Mouse (Mus musculus) MN1 (cell line): Measurements from ENCODE around the gene Actr1b.

Experiments used
- DNase-seq: peaks from one replicate; pipeline ENCODE4 v3.0.0-alpha.2; 2016; ENCODE audit warnings: low spot score

The Actr1b gene

DNA sequence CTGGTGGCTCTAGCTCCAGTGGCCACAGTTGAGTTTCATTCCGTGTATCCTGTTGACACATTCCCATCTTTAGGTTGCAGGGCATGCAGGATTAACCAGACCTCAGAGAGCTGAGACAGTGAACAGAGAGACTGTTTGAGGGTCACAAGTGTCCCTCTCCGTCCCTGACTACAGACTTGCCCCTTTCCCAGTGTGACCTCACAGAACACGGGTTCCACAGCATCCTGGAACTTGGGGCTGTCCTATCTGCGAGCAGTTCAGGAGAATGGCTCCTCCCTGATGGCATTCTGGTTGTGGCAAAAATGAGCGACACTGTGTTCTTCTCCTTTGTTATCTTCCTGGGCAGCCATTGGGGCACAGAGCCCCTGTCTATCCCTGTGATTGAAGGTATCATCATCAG is at the start of gene Actr1b:
Actr1b (minus strand) TSS at position 112 of the 400 bp plus-strand sequence.
- DNase-seq: no peak

DNA sequence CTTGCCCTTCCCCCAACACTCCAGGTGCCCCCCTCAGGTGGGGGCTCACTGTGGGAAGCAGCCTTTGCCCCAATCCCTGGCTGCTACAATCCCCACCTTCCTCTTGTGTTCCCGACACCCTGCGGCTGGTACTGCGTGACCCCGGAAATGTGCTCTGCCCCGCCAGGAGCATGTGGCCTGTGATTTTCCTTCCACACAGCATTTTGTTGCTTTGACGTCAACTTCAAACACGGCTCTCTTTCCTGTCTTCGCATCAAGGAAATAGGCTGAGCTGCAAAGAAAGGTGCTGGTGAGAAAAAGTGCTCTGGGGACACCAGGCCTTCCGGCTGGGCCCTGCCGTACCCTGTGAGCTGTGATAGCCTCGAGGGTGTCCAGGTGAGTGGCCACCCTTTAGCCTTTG is 47.3 kb upstream of the Actr1b start, which contains the start of gene Zap70:
Zap70 (plus strand) TSS at position 231 of the 400 bp plus-strand sequence.
- no peak for DNase-seq

DNA sequence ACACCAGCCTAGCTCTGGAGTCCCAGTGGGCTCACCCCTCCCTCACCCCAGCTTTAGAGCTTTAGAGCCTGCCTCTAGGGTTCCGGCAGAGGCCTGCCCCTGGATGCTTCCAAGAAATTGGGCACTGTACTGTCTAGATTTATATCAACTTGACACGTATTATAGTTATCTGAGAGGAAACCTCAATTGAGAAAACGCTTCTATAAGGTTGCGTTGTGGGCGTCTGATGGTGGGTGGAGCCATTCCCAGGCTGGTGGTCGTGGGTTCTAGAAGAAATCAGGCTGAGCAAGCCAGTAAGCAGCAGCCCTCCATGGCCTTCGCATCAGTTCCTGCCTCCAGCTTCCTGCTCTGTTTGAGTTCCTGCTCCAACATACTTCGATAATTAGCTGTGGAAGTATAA is 46.8 kb upstream of the Actr1b start:
- no peak for DNase-seq

DNA sequence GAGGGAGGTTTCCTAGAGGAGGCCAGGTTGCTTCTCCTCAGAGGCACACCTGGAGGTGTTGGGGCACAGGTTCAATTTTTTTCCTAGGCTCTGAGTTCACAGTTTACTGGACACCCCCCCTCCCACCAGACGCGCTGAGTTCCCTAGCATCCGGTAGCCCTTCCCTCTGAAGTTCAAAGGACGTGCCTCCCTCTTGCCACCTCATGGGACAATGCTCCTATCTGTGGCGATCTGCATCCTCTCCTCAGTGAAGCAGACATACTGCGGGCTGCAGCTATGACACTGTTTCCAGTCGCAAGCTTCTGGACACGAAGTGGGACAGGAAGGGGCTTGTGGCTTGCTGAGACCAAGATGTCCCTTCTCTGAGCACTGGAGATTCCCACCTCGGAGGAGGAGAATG is 46.2 kb upstream of the Actr1b start:
- DNase-seq: no peak

DNA sequence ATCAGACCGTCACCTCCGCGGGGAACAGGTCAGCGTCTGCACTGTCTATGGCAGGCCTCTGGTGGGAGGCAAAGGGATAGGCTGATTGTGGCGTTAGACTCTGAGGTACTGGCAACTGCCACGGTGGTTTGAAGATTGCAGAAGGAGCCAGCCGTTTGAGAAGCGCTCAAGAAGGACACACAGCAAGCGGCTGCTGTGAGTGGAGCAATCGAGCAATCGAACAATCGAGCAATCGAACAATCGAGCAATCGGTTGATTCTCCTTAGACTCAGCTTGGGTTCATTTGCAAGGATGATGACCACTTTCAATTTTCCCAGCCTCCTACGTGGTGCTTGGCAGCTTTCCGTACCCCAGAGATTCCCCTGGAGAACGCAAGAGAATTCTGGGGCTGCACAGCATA is 44.9 kb upstream of the Actr1b start:
- no peak for DNase-seq

DNA sequence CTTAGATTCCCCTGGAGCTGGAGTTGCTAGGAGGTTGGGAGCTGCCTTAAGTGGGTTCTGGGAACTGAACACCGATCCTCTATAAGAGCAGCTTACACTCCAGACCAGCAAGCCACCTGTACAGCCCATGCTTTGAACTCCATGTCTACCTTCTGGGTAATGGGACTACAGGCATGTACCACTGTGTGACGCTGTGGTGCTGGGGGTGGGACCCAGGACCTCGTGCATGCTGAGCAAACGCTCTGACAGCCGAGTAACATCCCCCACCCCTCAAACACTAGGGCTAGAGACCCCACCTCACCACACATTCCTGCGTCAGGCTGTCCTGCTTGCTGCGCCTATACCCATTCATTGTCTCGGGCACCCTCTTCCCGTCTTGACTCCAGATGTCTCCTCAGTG is 44.3 kb upstream of the Actr1b start:
- DNase-seq: no peak

DNA sequence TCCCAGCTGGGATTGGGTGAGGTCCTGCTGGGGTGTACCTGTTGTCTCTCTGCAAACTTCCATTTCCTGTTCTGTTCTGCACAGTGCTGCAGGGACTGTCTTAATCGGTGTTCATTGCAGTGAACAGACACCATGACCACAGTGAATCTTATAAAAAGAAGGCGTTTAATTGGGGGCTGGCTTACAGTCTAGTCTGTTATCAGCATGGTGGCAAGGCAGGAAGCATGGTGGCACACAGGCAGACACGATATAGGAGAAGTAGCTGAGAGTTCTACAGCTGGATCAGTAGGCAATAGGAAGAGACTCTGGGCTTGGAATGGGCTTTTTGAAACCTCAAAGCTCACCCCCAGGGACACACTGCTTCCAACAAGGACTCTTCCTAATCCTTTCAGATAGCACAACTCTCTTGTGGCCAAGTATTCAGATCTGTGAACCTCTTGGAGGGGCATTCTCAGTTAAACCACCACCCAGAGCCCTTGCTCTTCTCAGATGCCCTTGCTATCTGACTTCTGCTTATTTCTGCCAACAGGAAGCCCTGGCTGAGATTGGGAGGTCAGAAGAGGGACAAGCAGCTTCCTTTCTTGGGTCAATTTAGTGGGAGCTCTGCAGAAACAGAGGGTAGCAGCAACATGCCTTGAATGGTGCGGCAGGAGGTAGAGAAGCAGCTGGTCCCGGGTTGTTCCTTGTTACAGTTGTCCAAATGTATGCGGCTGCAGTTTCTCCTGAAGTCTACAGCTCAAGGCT is 39.9 kb upstream of the Actr1b start:
- DNase-seq: no peak

DNA sequence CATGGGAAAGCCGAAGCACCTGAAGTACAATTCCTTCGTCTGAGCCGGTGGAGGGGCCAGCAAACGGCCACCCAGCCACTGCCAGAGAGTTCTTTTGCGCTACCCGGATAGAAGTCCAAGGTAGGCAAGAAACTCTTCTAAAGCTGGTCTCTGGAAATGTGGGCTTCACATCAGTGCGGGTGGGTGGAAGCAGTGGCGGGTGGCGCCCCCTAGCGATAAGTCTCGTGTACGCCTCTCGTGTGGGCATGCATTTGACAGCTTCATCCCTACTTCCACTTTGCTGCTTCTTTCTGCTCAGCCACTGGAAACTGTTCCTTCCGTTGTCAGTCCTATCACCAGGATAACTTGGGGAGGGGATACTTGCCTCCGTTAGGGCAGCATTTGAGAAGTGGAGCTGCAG is 32.2 kb upstream of the Actr1b start:
- no peak for DNase-seq

DNA sequence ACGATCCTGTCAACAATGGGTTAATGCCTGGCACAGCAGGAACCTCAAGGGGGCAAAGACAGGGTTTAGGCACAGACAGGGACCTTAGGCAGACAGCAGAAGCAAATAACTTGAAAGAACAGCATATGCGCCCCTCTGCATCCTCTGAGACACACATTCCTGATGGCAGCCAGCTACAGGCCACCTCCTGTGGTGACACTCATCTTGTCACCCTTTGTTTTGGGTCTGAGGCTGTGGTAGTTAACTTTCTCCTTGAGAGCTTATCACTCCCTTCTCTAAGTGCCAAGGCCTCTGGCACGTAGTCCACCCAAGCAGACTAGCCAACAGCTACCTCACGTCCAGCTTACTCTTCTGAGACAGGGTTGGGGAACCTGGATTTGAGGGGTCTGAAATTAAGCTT is 31.4 kb upstream of the Actr1b start:
- no peak for DNase-seq

DNA sequence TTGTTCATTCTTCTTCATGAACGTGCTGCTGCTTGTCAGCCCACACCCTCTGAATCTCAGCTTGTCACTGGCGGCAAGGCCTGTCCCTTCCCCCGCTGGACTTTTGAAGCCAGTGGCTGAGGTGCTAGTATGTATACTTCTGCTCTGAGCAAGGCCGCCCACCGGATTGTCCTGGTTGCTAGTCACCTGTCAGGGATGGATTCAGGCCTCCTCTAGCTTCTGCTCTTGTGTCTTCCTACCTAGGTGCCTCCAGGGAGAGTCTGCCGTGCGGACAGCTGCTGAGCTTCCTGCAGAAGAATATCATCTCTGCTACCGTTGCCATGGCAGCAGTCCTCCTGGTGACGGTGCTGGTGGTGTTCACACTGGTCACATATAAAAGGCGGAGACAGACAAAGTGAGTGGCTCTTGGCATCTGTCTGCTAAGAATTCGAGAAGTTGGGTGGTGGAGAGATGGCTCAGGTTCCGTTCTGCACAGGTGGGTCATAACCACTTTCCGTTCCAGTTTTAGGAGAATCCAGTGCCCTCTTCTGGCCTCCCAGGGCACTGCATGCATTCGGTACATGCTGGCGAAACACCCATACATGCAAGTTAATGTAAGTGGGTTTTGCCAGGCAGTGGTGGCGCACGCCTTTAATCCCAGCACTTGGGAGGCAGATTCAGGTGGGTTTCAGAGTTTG is 30.2 kb upstream of the Actr1b start:
- peak; percentile 84 for DNase-seq

DNA sequence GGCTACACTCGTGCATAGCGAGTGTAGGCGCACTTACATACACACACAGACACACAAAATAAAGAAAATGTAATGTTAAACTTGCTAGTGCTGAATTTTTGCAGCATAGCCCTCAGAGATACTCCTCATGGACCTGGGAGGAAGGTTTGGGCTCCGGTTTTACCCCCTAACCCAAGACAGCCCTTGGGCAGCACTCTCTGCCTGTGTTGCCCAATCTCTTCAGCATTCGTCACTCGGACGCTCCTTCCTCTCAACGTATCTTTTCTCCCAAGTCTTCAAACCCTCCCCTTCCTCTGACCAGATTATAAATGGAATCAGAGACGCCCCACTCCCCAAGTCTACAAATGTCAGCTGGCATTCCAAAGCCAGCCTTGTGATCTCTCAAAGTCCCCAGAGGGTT is 28.8 kb upstream of the Actr1b start:
- no peak for DNase-seq

DNA sequence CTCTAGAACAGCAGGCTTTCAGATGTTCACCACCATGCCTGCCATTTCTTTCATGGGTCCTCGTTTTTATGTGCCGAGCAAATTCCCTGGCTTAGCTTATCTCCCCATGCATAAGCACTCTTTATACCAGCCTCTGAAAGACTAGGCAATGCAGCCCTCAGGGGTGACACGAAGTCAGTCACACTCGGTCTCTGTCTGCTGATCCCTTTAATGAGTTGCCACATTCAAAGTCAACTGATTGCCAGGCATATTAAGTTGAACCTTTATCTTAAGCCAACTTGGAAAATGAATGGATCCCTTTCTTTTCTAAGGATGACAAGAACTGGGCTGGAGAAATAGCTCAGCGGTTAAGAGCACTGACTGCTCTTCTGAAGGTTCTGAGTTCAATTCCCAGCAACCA is 25.0 kb upstream of the Actr1b start:
- DNase-seq: no peak

DNA sequence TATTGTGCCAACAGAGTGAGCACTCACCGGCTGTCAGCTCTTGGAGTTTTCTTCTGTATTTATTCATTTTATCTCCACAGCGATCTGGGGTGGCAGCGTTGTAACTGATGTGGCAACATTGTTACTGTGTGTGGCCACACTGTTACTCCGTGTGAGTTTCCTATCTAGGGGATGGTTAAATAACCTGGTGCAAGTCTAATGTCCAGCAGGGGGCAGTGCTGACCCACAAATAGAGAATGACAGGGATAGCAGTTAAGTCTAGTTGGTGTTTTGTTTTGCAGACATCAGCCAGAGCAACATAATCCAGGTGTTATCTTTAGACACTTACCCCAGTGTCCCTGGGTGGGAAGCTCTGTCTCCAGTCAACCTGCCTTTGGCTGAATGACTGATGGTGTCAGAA is 23.1 kb upstream of the Actr1b start:
- DNase-seq: peak; percentile 93

DNA sequence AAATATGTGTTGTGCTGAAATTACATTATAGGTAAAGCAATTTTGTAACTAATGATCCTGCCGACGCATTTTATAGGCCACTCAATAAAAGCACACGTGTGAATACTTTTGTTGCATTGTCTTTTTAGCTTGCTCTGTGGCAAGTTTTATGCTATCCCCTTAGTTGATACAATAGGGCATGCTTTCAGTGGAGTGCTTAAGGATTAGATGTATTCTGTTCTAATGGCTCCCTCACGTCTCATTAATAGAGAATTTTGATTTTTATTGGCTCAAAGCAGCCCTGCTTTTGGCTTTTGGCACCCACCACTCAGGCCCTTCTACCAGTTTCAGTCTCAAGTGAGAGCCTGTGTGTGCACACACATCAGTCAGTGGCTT is 9.8 kb upstream of the Actr1b start:
- no peak for DNase-seq

DNA sequence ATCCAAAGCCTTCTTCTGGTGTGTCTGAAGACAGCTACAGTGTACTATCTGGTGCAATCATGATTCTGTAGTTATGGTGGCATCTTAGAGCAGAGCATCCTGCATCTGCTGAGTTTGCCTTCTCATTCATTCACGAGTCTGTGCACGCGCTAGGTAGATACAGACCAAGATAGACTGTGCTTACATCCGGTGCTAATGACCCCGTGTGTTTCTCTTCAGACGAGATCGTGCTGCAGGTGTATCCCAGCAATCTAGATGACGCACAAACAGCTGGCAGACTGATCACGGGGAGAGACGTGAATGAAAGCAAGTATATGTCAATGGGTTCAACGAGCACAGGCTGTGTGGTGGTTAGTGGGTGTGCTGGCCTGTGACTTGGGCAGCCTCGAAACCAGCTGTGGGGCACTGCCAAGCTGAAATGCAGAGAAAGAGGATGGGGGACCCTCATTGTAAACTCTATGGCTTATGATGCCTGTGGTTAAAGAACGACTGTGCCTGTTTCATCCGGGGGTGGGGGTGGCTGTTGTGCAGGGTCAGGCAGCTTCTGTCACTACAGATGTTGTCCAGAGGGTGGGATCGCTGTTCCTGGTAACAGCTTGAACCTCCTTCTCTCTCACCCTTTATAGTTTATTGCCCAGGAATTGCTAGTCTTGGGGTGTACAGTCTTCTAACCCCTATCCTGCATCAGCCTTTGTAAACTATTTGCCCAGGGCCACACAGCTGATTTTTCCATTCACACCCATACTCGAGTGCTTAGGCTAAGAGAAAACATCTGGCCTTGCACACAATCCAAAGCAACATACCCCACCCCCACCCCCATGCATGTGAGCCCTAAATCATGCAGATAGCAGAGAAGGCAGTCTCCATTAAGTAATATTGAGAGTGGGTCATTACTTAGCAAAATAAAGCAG is 9.2 kb upstream of the Actr1b start:
- no peak for DNase-seq

DNA sequence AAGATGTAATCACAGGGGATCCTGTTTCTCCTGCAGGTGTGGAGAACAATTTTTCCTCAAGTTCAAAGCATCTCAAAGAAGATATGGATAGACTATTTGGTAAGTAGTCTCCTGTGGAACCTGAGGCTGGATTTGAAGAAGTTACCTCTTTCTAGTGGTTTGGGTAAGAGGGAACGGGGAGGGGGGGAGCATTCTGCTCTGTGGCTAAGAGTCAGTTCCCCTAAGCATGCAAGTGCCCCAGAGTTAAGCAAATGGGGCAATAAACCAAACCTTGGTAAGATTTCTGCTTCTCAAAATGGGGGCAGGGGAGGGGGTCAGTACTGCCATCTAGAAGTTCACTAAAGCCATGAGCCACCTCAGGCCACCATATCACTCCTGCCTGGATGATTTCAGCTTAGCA is 4.6 kb upstream of the Actr1b start:
- DNase-seq: no peak

DNA sequence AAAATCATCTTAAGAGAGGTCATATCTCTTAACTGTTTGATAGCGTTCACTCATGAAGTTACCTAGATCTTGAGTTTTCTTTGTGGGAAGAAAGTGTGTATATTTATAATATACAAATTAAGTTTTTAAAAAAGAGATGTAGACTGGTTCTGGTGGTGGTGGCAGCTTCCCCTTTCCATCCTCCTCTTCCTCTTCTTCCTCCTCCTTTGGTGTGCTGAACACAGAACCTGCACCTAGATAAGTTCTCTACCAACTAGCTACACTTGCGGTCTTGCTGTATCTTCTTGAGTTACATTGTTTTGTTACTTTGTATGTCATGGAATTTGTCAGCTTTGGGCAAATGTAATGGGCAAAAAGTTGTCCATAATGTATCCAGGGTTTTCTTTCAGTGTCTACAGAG is 3.1 kb downstream of the Actr1b start:
- DNase-seq: no peak

DNA sequence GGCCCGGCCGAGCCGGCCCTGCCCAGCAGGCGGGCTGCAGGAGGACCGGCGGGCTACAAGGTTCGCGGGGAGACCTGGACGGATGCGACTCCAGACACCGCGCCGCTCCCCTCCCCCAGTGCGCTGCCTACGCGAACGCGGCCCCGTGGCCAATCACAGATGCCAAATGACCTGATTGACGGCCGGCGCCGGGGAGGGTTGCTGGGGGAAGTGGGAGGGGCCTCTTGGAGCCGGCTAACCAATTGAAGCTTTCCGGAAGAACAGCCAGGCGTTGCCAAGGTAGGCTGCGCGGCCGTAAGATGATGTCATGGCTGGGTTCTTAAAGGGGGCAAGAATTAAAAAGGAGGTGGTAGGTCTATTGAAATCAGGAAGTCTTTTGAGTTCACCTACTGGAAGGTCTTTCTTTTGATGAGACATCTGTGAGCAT is 4.4 kb downstream of the Actr1b start, which contains the start of gene 4933424G06Rik:
4933424G06Rik (plus strand) TSS at position 296 of the 427 bp plus-strand sequence.
- peak; percentile 99 for DNase-seq

DNA sequence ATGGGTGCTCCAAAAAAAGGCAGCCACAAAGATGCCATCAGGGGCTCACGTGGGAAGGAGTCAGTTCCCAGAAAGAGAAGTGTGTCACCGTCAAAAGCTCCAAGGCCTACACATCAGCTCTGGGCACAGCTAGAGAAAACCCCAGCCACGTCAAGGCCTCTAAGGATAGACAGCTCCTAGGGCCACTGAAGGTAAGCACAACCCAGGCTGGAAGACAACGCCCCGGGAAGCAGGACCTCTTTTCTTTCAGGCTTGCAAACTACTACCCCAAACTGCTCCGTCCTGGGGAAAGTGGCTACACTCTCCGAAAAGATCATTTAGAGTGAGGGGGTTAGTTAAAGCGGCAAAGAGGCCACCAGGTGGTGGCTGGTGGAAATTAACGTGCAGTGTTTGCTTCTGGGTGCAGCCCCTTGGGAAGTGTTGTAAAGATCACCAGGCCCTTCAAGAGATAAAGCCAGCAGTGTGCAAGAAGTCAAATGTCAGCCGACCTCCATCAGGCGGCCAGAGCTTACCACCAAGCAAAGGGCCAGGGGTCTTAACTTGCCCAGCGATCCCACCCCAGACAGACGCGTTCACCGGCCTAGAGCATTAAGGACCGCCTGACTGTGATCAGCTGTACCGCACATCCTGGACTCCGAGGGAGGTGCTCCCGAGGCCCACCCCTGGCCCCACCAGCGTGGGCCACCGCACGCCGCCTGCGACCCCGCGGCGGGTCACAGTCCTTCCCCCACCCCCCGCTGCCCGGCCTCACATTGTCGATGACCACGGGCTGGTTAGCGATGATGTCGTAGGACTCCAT is 5.0 kb downstream of the Actr1b start:
- DNase-seq: peak; percentile 81

DNA sequence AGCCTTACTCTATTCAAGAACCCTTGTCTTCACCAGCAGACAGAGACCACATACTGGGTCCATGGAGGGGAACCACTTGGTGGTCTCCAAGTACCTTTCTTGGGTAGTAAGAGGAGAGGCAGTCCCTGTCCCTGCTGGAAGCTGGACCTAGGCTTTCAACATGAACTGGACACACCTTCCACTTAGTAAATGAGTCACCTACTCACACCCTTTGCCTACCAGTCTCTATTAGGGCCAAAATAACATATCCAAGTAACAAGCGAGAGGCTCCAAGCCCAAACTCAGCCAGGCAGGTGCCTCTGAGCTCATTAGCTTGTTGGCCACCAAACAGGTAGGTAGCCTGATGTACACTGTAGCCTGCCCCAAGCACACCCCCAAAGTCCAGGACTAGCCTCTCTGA is 5.6 kb downstream of the Actr1b start:
- DNase-seq: peak; percentile 47

DNA sequence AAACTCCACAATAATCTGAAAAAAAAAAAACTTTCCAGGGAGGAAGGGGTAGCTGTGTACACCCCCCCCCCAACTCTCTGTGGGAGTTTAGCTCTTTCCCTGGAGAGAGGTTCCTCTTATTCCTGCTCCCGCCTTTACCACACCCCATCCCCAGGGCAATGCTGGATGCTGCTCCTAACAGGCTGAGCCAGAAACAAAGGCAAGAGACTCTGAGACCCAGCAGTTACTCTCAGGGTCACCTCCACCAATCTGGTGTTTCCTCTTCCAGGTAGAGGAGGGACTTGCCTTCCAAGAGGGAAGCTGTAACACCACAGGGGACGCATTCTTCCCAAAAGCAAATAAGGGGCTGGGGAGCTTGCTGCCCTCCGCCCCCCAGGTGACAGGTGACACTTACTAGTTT is 6.4 kb downstream of the Actr1b start:
- no peak for DNase-seq

DNA sequence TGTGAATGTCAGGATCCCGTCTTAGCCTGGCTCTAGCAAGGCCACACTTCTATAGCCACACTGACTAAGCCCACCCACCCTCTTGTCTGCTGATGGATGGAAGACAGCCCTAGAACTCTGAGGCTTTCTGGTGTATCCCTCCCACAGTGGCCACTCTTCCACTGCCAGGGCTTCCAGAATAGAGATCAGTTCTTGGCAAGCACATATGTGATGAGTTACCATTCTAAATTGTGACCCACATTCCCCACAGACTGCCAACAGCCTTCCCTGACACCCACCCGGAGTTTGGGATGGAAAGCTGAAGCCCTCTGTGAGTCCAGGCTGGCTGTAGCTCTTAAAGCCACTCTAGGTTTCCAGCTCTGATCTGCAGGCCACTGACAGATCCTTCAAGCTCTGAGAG is 7.1 kb downstream of the Actr1b start:
- no peak for DNase-seq
